Mouse (Mus musculus) testis, adult 10 weeks (tissue): Measurements from ENCODE around the gene Jaml. TPM values are rescaled to one million over a fixed set of nuclear protein-coding genes. Genes with fewer than 3 reads are reported as not detected.

Source experiments
- polyA plus RNA-seq: library from polyadenylated mRNA; stranded (reverse); fragments of 350-450 nt; fragmentation: Illumina TruSeq; extraction: RNeasy Lipid Tissue Mini Kit (QIAGEN cat#74804); gene quantifications from one replicate; pipeline ENCODE4 v1.2.3, GENCODE M21; 2014; ENCODE audit warnings: low read depth, low replicate concordance

The Jaml gene
- 0.22 TPM for polyA plus RNA-seq

GRCm38 (mm10) chr9:45079011-45079410, at the start of gene Jaml:
Jaml (plus strand) TSS chr9:45079183.

GRCm38 (mm10) chr9:45039499-45039898, 39.5 kb upstream of the Jaml start, which contains the start of gene Mpzl2:
Mpzl2 (plus strand) TSS chr9:45039799.

GRCm38 (mm10) chr9:45055082-45055713, 23.8 kb upstream of the Jaml start, which contains the start of gene Mpzl3:
Mpzl3 (plus strand) TSS chr9:45055186.

GRCm38 (mm10) chr9:45117741-45118431, 38.9 kb downstream of the Jaml start, which contains the start of gene Scn2b:
Scn2b (plus strand) TSS chr9:45117782.

GRCm38 (mm10) chr9:45138191-45139032, 59.4 kb downstream of the Jaml start, which contains the start of gene Scn4b:
Scn4b (plus strand) TSS chr9:45138395.

Other genes starting within 250 kb of the Jaml start
- 6.7 TPM for gene Kmt2a, start 197.9 kb upstream of the Jaml start, polyA plus RNA-seq
- gene Atp5l, start 158.4 kb upstream of the Jaml start, polyA plus RNA-seq: 120 TPM
- 46.0 TPM for gene Ube4a, start 113.6 kb upstream of the Jaml start, polyA plus RNA-seq
- 0.28 TPM for gene Cd3g, start 98.8 kb upstream of the Jaml start, polyA plus RNA-seq
- gene Cd3d, start 97.4 kb upstream of the Jaml start, polyA plus RNA-seq: 8.4 TPM
- gene Cd3e, start 69.6 kb upstream of the Jaml start, polyA plus RNA-seq: 0.52 TPM
- 0.55 TPM for gene Mpzl2, start 39.4 kb upstream of the Jaml start, polyA plus RNA-seq
- gene Mpzl3, start 24.0 kb upstream of the Jaml start, polyA plus RNA-seq: 1.1 TPM
- 0.29 TPM for gene Scn2b, start 38.6 kb downstream of the Jaml start, polyA plus RNA-seq
- gene Scn4b, start 59.2 kb downstream of the Jaml start, polyA plus RNA-seq: not detected
- gene BC049352, start 102.8 kb downstream of the Jaml start, polyA plus RNA-seq: 0.11 TPM
- gene Tmprss4, start 124.9 kb downstream of the Jaml start, polyA plus RNA-seq: not detected
- 0.36 TPM for gene Il10ra, start 190.0 kb downstream of the Jaml start, polyA plus RNA-seq
- 0.27 TPM for gene Tmprss13, start 239.9 kb downstream of the Jaml start, polyA plus RNA-seq